Mouse (Mus musculus) limb, embryonic 11.5 days (tissue): ENCODE data around the gene Bcdin3d. TPM values are rescaled to one million over a fixed set of nuclear protein-coding genes. Genes with fewer than 3 reads are reported as not detected.
A peak's percentile ranks its signal among the peaks of the same experiment; 100 is the strongest.

Source experiments
- ATAC-seq: fragments of 200-750 bp; cut with Nextera tagmentation; 2 replicates; pipeline ENCODE4 v1.8.0; 2017; ENCODE audit warnings: low read depth; ENCODE audit not compliant: insufficient number of reproducible peaks, low FRiP score, low TSS enrichment
- DNase-seq: peaks from one replicate; pipeline ENCODE4 v3.0.0-alpha.2; 2015; ENCODE audit warnings: low spot score
- H3K27ac ChIP-seq: fragments of 300-500 bp; sonication (generic); replicated peaks from 2 replicates; pipeline ENCODE4 v1.5.1; 2014; ENCODE audit warnings: low read depth, mild to moderate bottlenecking, low read length
- H3K27me3 ChIP-seq: fragments of 300-500 bp; sonication (generic); 2 replicates; pipeline ENCODE4 v1.6.1; 2014; ENCODE audit warnings: mild to moderate bottlenecking, low read length, mixed read lengths; ENCODE audit not compliant: control insufficient read depth, insufficient read depth
- H3K36me3 ChIP-seq: fragments of 300-500 bp; sonication (generic); 2 replicates; pipeline ENCODE4 v1.6.1; 2014; ENCODE audit warnings: mild to moderate bottlenecking, low read length, moderate library complexity, mixed read lengths; ENCODE audit not compliant: control insufficient read depth, insufficient read depth
- H3K4me1 ChIP-seq: fragments of 300-500 bp; sonication (generic); 2 replicates; pipeline ENCODE4 v1.6.1; 2014; ENCODE audit warnings: low read length, mixed read lengths; ENCODE audit not compliant: control insufficient read depth, insufficient read depth
- H3K4me2 ChIP-seq: fragments of 300-500 bp; sonication (generic); 2 replicates; pipeline ENCODE4 v1.6.1; 2014; ENCODE audit warnings: low read depth, mild to moderate bottlenecking, moderate library complexity; ENCODE audit not compliant: severe bottlenecking
- H3K4me3 ChIP-seq: fragments of 300-500 bp; sonication (generic); 2 replicates; pipeline ENCODE4 v1.5.1; 2014; ENCODE audit warnings: low read depth, low read length
- H3K9ac ChIP-seq: fragments of 300-500 bp; sonication (generic); 2 replicates; pipeline ENCODE4 v1.6.1; 2014; ENCODE audit warnings: mild to moderate bottlenecking, low read length
- H3K9me3 ChIP-seq: fragments of 300-500 bp; sonication (generic); 2 replicates; pipeline ENCODE4 v1.6.1; 2016; ENCODE audit warnings: low read length; ENCODE audit not compliant: control insufficient read depth
- WGBS: fragments of 180-500 bp; shearing (Covaris S2); extraction: QIAGEN DNeasy Blood & Tissue Kit; methylation state at CpG from one replicate; pipeline ENCODE4 v1.1.7; 2014; 5-methylcytosine and 5-hydroxymethylcytosine counted together
- polyA plus RNA-seq: library from polyadenylated mRNA; unstranded; fragments of >200 nt; fragmentation: Nextera tagmentation; extraction: Ambion mirVana; gene quantifications from 2 replicates; pipeline ENCODE4 v1.2.1, GENCODE M21; 2014

Gene Bcdin3d
- polyA plus RNA-seq, 1 experiment from 2014 or later, result 17.8 TPM

GRCm38 (mm10) chr15:99470224-99470761 lies 4.2 kb downstream of the Bcdin3d start:
- ATAC-seq (no peak), DNase-seq (no peak)
- Histone ChIP-seq H3K9me3 (no peaks in the 10 kb centered on the region; the same call in 1 of the 2 replicates), H3K9ac (no peak overlapping the region), H3K27ac (no peak overlapping the region), H3K4me1 (no peaks in the 10 kb centered on the region), H3K4me3 (no peak overlapping the region), H3K36me3 (peaks cover 4% of the 10 kb centered on the region; the same call in 1 of the 2 replicates), H3K4me2 (no peak overlapping the region; the same call in 1 of the 2 replicates), H3K27me3 (no peaks in the 10 kb centered on the region)
- WGBS, result 95% methylated on average over 31 of the region's 31 CpGs

DNA sequence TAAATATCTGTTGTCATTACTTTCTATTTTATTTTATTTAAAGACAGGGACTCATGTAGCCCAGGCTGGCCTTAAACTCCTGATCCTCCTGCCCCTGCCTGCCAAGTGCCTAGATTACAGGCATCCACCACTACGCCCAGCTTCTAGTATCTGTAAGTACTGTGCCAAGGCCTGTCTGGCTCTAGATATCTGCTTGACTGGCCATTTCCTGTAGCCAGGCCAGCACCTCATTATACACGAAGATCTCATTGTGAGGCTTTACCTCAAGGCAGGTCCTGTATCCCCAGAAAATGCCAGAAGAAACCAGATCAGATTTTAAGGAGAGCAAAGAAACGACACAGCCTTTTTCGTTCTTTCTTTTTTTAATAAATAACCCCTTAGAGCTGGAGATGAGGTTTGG lies 4.8 kb downstream of the Bcdin3d start:
- 95% methylated on average over 4 of the region's 4 CpGs for WGBS

DNA sequence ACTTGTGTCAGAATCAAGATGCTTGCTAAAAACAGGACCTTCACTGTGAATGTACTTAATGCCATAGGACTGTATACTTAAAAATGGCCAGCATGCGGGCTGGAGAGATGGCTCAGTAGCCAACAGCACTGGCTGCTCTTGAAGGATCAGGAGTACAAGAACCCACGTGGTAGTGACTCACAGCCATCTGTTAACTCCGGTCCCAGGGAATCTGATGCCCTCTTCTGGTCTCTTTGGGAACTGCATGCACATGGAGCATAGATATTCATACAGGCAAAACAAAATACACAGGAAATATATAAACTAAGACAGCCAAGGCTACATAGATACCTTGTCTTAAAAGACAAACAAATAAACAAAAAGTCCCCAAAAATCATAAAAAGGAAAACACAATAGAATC lies 5.5 kb downstream of the Bcdin3d start:
- H3K9me3 ChIP-seq, result no peaks in the 10 kb centered on the region; the same call in 1 of the 2 replicates
- DNase-seq (peak; percentile 77), ATAC-seq (no peak)
- no peak overlapping the region for H3K9ac ChIP-seq
- H3K36me3 ChIP-seq, result peaks cover 4% of the 10 kb centered on the region; the same call in 1 of the 2 replicates
- H3K27ac ChIP-seq, result no peak overlapping the region
- no peak overlapping the region for H3K4me3 ChIP-seq
- H3K4me1 ChIP-seq, result no peaks in the 10 kb centered on the region
- 49% methylated on average over 3 of the region's 3 CpGs for WGBS
- H3K27me3 ChIP-seq, result no peaks in the 10 kb centered on the region
- no peak overlapping the region for H3K4me2 ChIP-seq

More for the DNA sequence above, 4.8 kb downstream of the Bcdin3d start:
- Histone ChIP-seq H3K4me2 (no peak overlapping the region), H3K9me3 (no peaks in the 10 kb centered on the region; the same call in 1 of the 2 replicates), H3K27ac (no peak overlapping the region), H3K36me3 (peaks cover 4% of the 10 kb centered on the region; the same call in 1 of the 2 replicates), H3K4me3 (no peak overlapping the region), H3K27me3 (no peaks in the 10 kb centered on the region), H3K4me1 (no peaks in the 10 kb centered on the region), H3K9ac (no peak overlapping the region)
- no peak for DNase-seq
- no peak for ATAC-seq

DNA sequence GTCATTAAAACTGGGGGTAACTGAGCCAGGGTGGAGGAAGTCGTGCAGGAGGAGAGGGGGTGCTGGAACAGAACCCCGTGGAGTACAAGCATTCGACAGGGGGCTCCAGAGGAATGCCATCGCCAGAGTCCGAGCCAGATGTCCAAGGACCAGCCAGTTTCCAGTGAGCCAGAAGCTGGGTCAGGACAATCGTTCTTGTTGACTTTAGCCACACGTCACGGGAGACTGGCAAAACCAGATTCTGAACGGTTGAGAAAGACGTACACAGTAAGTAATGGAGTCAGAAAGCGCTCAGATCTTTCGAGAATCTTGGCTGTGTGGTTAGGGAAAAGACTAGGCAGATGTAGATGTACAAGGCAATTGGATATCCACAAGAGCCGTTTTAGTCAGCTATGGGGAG lies 11.3 kb downstream of the Bcdin3d start:
- Histone ChIP-seq H3K27ac (no peak overlapping the region), H3K9ac (no peak overlapping the region), H3K9me3 (no peaks in the 10 kb centered on the region), H3K4me3 (no peak overlapping the region), H3K36me3 (no peaks in the 10 kb centered on the region), H3K4me1 (peaks cover 6% of the 10 kb centered on the region; the same call in 1 of the 2 replicates), H3K4me2 (no peak overlapping the region), H3K27me3 (no peaks in the 10 kb centered on the region)
- WGBS, result 79% methylated on average over 13 of the region's 13 CpGs
- ATAC-seq (no peak), DNase-seq (no peak)

DNA sequence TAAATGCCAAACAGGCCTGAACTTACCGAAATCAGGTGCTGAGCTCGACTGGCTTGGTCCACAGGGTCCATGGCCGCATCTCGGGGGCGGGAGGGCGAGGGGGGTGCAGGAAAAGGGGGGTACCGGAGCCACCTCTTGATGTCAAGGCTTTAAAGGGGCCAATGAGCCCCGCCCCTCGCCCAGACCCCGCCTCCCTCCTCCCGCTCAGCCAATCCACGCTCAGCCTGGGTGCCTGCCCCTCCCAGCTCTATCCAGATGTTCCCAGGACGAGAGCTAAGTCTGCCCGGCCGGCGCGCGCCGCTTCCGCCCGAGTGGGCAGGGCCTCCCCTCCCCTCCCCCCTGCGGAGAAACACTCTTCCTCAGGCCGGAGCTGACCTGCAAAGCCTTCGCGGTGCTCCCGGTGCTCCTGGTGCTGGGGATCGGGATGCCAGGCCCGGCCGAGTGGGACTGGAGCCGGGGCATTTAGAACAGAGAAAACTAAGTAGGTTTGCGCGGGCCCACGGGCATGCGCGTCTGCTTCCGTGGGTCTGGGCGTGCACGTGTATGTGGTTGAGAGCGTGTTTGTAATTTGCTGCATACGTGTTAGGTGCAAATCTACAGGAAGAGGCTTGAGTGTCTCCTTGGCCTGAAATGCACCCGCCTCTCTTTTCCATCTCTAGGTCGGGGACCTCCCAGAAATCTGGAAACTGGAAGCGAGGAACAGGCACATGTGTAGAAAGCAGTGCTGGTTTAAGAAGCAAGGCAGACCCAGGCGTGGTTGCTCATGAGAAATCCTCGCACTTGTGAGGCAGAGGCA lies 16.7 kb downstream of the Bcdin3d start, which contains the start of gene Nckap5l:
TSS of gene Nckap5l (minus strand) at position 143 of the 796 bp plus-strand sequence.
- Histone ChIP-seq H3K9ac (peak within 1 kb of the TSS; percentile 78), H3K4me2 (peak within 1 kb of the TSS; percentile 68), H3K9me3 (no peaks in the 10 kb centered on the region), H3K27ac (peak within 1 kb of the TSS; percentile 85), H3K4me3 (peak within 1 kb of the TSS; percentile 88), H3K36me3 (no peaks in the 10 kb centered on the region), H3K4me1 (peaks cover 23% of the 10 kb centered on the region), H3K27me3 (no peaks in the 10 kb centered on the region)
- under 1% methylated on average over 45 of the region's 45 CpGs for WGBS
- DNase-seq (peak; percentile 97), ATAC-seq (peak; percentile 94)

DNA sequence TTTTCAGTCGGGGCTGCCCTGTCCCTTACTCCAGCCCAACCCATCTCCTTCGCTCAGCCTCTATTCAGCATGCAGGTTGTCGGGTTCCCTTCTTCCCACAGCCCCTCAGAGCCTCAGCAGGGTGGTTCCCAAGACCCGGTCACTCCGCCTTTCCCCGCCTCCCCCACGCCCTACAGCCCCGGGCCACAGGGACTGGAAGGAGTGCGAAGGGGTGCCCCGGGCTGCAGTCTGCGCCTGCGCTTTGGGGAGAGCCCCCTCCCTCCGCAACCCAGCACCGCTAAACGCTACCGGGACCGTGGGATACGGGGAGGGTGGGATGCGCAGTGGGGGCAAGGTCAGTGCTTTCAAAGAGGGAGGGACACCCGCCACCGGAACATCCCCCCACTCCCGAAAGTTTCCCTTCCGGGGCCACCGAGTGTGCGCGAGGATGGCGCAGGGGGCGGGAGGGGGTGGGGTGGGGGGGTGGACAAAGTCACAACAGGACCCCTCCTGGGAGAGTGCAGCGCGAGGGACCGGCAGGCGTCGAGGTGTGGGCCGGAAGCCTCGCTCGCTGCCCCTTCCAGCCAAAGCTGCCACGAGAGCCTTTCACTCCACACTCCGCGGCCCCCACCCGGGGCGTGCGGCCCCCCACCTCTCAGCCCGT lies 17.4 kb downstream of the Bcdin3d start:
- no peaks in the 10 kb centered on the region for H3K36me3 ChIP-seq
- H3K4me2 ChIP-seq, result peak overlapping the region; percentile 68
- no peaks in the 10 kb centered on the region for H3K27me3 ChIP-seq
- under 1% methylated on average over 40 of the region's 43 CpGs for WGBS
- peak overlapping the region; percentile 88 for H3K4me3 ChIP-seq
- peaks cover 23% of the 10 kb centered on the region for H3K4me1 ChIP-seq
- peak; percentile 79 for DNase-seq
- ATAC-seq, result peak; percentile 67
- H3K9ac ChIP-seq, result peak overlapping the region; percentile 78
- H3K9me3 ChIP-seq, result no peaks in the 10 kb centered on the region
- peak overlapping the region; percentile 85 for H3K27ac ChIP-seq

GRCm38 (mm10) chr15:99456338-99456962 lies 18.1 kb downstream of the Bcdin3d start:
- DNase-seq, result no peak
- no peak for ATAC-seq
- WGBS, result 30% methylated on average over 7 of the region's 7 CpGs
- H3K9ac ChIP-seq, result peak overlapping the region; percentile 78
- H3K27me3 ChIP-seq, result no peaks in the 10 kb centered on the region
- H3K4me2 ChIP-seq, result peak overlapping the region; percentile 68
- peak overlapping the region; percentile 88 for H3K4me3 ChIP-seq
- H3K36me3 ChIP-seq, result no peaks in the 10 kb centered on the region
- H3K9me3 ChIP-seq, result no peaks in the 10 kb centered on the region
- peak overlapping the region; percentile 85; the same call in 1 of the 2 replicates for H3K27ac ChIP-seq
- peaks cover 23% of the 10 kb centered on the region for H3K4me1 ChIP-seq

- H3K27me3 ChIP-seq, result no peaks in the 10 kb centered on the region
- H3K9me3 ChIP-seq, result no peaks in the 10 kb centered on the region
- no peak overlapping the region for H3K27ac ChIP-seq
- no peak overlapping the region for H3K4me3 ChIP-seq
- ATAC-seq (no peak), DNase-seq (no peak)
- 88% methylated on average over 3 of the region's 3 CpGs for WGBS
- peaks cover 23% of the 10 kb centered on the region for H3K4me1 ChIP-seq
- no peaks in the 10 kb centered on the region for H3K36me3 ChIP-seq
- peak overlapping the region; percentile 7; the same call in 1 of the 2 replicates for H3K4me2 ChIP-seq
- H3K9ac ChIP-seq, result no peak overlapping the region; the same call in 1 of the 2 replicates
These were observed 19.1 kb downstream of the Bcdin3d start for GRCm38 (mm10) chr15:99455415-99455814.
